Mouse (Mus musculus) MEL (cell line): ENCODE measurements around the gene Pros1.

Experiments used
- CTCF ChIP-seq, 3 experiments: IDR thresholded peaks in 2 of 3; conservative IDR thresholded peaks in 1 of 3; 2 replicates each; pipeline ENCODE4 v1.5.1; 2011 to 2012; ENCODE audit warnings: low read length in 3 of 3, low read depth in 2 of 3, mild to moderate bottlenecking in 2 of 3, improper control_type of control experiment in 1 of 3, inconsistent platforms in 1 of 3, mixed read lengths in 1 of 3, moderate library complexity in 1 of 3; ENCODE audit not compliant: control insufficient read depth in 1 of 3, insufficient read depth in 1 of 3, poor library complexity in 1 of 3, severe bottlenecking in 1 of 3
- ELF1 ChIP-seq: IDR thresholded peaks from 2 replicates; pipeline ENCODE4 v1.6.1; 2014; ENCODE audit warnings: low read depth, mild to moderate bottlenecking, inconsistent platforms, low read length, improper control_type of control experiment, moderate library complexity
- KAT2A ChIP-seq: conservative IDR thresholded peaks from 2 replicates; pipeline ENCODE4 v1.6.1; 2012; ENCODE audit warnings: low read depth, low read length, improper control_type of control experiment, inconsistent platforms
- MYB ChIP-seq: IDR thresholded peaks from 2 replicates; pipeline ENCODE4 v1.6.1; 2011; ENCODE audit warnings: mild to moderate bottlenecking, low read depth, low read length, improper control_type of control experiment
- POLR2A ChIP-seq, 2 experiments: IDR thresholded peaks; 2 replicates each; pipeline ENCODE4 v1.6.1; 2011 to 2012; ENCODE audit warnings: low read length in 2 of 2, mild to moderate bottlenecking in 2 of 2, control low read depth in 1 of 2, improper control_type of control experiment in 1 of 2, low read depth in 1 of 2, moderate library complexity in 1 of 2; ENCODE audit not compliant: control insufficient read depth in 1 of 2, insufficient read depth in 1 of 2, poor library complexity in 1 of 2
- SIN3A ChIP-seq: IDR thresholded peaks from 2 replicates; pipeline ENCODE4 v1.6.1; 2012; ENCODE audit warnings: low read length, improper control_type of control experiment, inconsistent platforms
- SMC3 ChIP-seq: IDR thresholded peaks from 2 replicates; pipeline ENCODE4 v1.6.1; 2011; ENCODE audit warnings: low read depth, low read length, improper control_type of control experiment
- TAL1 ChIP-seq: IDR thresholded peaks from 2 replicates; pipeline ENCODE4 v1.6.1; 2012; ENCODE audit warnings: mild to moderate bottlenecking, inconsistent platforms, low read length, moderate library complexity, mixed read lengths
- USF1 ChIP-seq: IDR thresholded peaks from 2 replicates; pipeline ENCODE4 v1.6.1; 2014; ENCODE audit warnings: low read depth, mild to moderate bottlenecking, inconsistent platforms, low read length, improper control_type of control experiment, moderate library complexity
- ZKSCAN1 ChIP-seq: IDR thresholded peaks from 2 replicates; pipeline ENCODE4 v1.6.1; 2012; ENCODE audit warnings: low read depth, mild to moderate bottlenecking, inconsistent platforms, low read length, improper control_type of control experiment, moderate library complexity

DNA sequence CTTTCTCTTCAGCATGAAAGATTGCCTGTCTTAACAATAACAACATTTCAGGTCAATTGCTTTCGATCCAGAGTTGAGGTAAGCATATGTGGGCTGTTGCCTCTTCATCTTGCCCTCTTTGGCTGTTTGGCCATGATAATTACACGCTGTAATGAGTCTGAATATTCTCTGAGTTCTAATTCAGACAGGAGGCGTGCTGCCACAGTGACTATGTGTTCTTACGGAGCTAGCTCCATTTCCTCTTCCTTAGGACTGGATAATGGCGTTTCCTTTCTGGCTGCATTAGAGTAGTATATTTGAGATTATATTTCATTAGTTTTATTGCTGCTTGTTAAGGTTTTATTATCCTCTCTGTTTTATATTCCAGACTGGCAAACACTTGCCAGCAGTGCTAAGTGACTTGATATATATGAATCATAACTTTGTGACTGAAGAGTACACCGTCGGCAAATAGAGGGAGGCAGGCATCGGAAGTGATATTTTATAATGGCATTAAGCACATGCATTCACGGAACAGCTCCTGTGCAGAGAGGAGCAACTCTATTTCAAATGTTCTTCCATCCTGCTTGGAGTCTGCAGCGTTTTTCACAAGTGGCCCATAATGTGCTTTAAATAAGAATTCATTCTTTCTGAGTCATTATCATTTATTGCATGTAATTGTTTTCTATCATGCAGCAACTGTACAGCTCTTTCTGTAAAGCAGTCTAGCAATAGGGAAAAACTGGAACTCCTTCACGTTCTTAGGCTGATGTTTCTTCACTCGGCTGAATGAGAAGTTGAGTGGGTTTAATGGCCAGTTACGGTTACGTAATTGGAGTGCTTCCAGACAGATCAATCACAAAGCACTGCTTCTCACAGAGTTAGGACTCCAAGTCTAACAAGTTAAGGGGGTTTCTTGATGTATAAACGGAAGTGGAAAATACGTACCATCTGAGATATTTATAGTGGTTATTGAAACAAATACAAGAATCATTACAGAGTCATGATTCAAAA, 88.6 kb downstream of the Pros1 start:
- no peak for TF ChIP-seq USF1
- no peak for TF ChIP-seq ZKSCAN1
- TF ChIP-seq MYB: no peak
- no peak for TF ChIP-seq KAT2A
- TF ChIP-seq POLR2A (IDR thresholded peaks at IDR 0.05; ENCODE audit: control insufficient read depth in 1 of 2, insufficient read depth in 1 of 2, low read depth in 1 of 2, low read length in 2 of 2, poor library complexity in 1 of 2): no peak
- TF ChIP-seq CTCF (IDR thresholded peaks at IDR 0.05 in 2 of 3, conservative IDR thresholded peaks at IDR 0.05 in 1 of 3; ENCODE audit: control insufficient read depth in 1 of 3, insufficient read depth in 1 of 3, low read depth in 2 of 3, low read length in 3 of 3, poor library complexity in 1 of 3, severe bottlenecking in 1 of 3): no peak
- no peak for TF ChIP-seq SMC3
- no peak for TF ChIP-seq TAL1
- no peak for TF ChIP-seq ELF1
- TF ChIP-seq SIN3A: no peak
